Mouse (Mus musculus) cerebellum, adult 9-11 months (tissue): ENCODE data around the gene Aspdh.

Experiments used
- DNase-seq: peaks from one replicate; pipeline ENCODE4 v3.0.0; 2022

The Aspdh gene

GRCm38 (mm10) chr7:44472558-44472885 lies 7.3 kb downstream of the Aspdh start:
- no peak for DNase-seq

- peak; percentile 70 for DNase-seq
Measured at GRCm38 (mm10) chr7:44472961-44473646, 7.9 kb downstream of the Aspdh start.

GRCm38 (mm10) chr7:44474419-44474818 lies 9.2 kb downstream of the Aspdh start:
- peak; percentile 77 for DNase-seq

- peak; percentile 35 for DNase-seq
Measured at GRCm38 (mm10) chr7:44475046-44475614, 9.9 kb downstream of the Aspdh start.

- no peak for DNase-seq
Measured at GRCm38 (mm10) chr7:44482836-44483435, 17.7 kb downstream of the Aspdh start.

GRCm38 (mm10) chr7:44484109-44484508 lies 18.9 kb downstream of the Aspdh start:
- no peak for DNase-seq

- peak; percentile 82 for DNase-seq
Measured at GRCm38 (mm10) chr7:44484841-44485571, 19.8 kb downstream of the Aspdh start.

- no peak for DNase-seq
Measured at GRCm38 (mm10) chr7:44485572-44486195, 20.5 kb downstream of the Aspdh start.

- peak; percentile 33 for DNase-seq
Measured at GRCm38 (mm10) chr7:44486927-44487575, 21.9 kb downstream of the Aspdh start.

GRCm38 (mm10) chr7:44487936-44488335 lies 22.7 kb downstream of the Aspdh start:
- no peak for DNase-seq

GRCm38 (mm10) chr7:44488545-44488944 lies 23.4 kb downstream of the Aspdh start:
- peak; percentile 38 for DNase-seq

GRCm38 (mm10) chr7:44490281-44490680 lies 25.1 kb downstream of the Aspdh start:
- peak; percentile 34 for DNase-seq

- peak; percentile 35 for DNase-seq
Measured at GRCm38 (mm10) chr7:44491391-44491790, 26.2 kb downstream of the Aspdh start.

GRCm38 (mm10) chr7:44492166-44492826 lies 27.1 kb downstream of the Aspdh start:
- DNase-seq, result no peak

- DNase-seq, result peak; percentile 54
Measured at GRCm38 (mm10) chr7:44494681-44495080, 29.5 kb downstream of the Aspdh start.

GRCm38 (mm10) chr7:44495086-44495485 lies 29.9 kb downstream of the Aspdh start:
- peak; percentile 63 for DNase-seq

GRCm38 (mm10) chr7:44495992-44496770 lies 31.0 kb downstream of the Aspdh start, which contains the start of the genes Emc10 and Fam71e1:
Emc10 (minus strand) TSS chr7:44496529.
Fam71e1 (plus strand) TSS chr7:44496581.
- peak; percentile 99 for DNase-seq

GRCm38 (mm10) chr7:44496771-44497109 lies 31.5 kb downstream of the Aspdh start:
- no peak for DNase-seq

- DNase-seq, result peak; percentile 67
Measured at GRCm38 (mm10) chr7:44497361-44498055, 32.3 kb downstream of the Aspdh start.

GRCm38 (mm10) chr7:44498922-44499321 lies 33.7 kb downstream of the Aspdh start:
- peak; percentile 29 for DNase-seq

- DNase-seq, result peak; percentile 33
Measured at GRCm38 (mm10) chr7:44500046-44500445, 34.9 kb downstream of the Aspdh start.
